Mouse (Mus musculus) liver, postnatal 0 days (tissue): ENCODE results near the gene Rgma. TPM values are rescaled to one million over a fixed set of nuclear protein-coding genes. Genes with fewer than 3 reads are reported as not detected.

Experiments
- ATAC-seq: fragments of 200-750 bp; cut with Nextera tagmentation; 2 replicates; pipeline ENCODE4 v1.8.0; 2017; ENCODE audit warnings: mild to moderate bottlenecking, moderate library complexity
- DNase-seq: peaks from one replicate; pipeline ENCODE4 v3.0.0-alpha.2; 2016
- H3K27ac ChIP-seq: fragments of 300-500 bp; sonication (generic); 2 replicates; pipeline ENCODE4 v1.5.1; 2014; ENCODE audit warnings: antibody characterized with exemption, moderate library complexity, mild to moderate bottlenecking, low read depth
- H3K27me3 ChIP-seq: fragments of 300-500 bp; sonication (generic); 2 replicates; pipeline ENCODE4 v1.6.1; 2014; ENCODE audit warnings: low read length, control low read depth, mixed read lengths; ENCODE audit not compliant: insufficient read depth
- H3K36me3 ChIP-seq: fragments of 300-500 bp; sonication (generic); replicated peaks from 2 replicates; pipeline ENCODE4 v1.6.1; 2014; ENCODE audit warnings: mild to moderate bottlenecking, control low read depth, low read length, moderate library complexity, mixed read lengths; ENCODE audit not compliant: insufficient read depth
- H3K4me1 ChIP-seq: fragments of 300-500 bp; sonication (generic); 2 replicates; pipeline ENCODE4 v1.6.1; 2014; ENCODE audit warnings: antibody characterized with exemption, mild to moderate bottlenecking, control low read depth; ENCODE audit not compliant: insufficient read depth
- H3K4me2 ChIP-seq: fragments of 300-500 bp; sonication (generic); 2 replicates; pipeline ENCODE4 v1.6.1; 2014; ENCODE audit warnings: low read depth, mild to moderate bottlenecking, low read length, moderate library complexity, mixed read lengths
- H3K4me3 ChIP-seq: fragments of 300-500 bp; sonication (generic); 2 replicates; pipeline ENCODE4 v1.5.1; 2014; ENCODE audit warnings: low read depth, low read length
- H3K9ac ChIP-seq: fragments of 300-500 bp; sonication (generic); replicated peaks from 2 replicates; pipeline ENCODE4 v1.6.1; 2014; ENCODE audit warnings: mild to moderate bottlenecking, moderate library complexity
- H3K9me3 ChIP-seq: fragments of 300-500 bp; sonication (generic); 2 replicates; pipeline ENCODE4 v1.6.1; 2016; ENCODE audit warnings: mild to moderate bottlenecking, control low read depth, low read length, mixed read lengths
- CTCF ChIP-seq: sonication (generic); IDR thresholded peaks from 2 replicates; pipeline ENCODE4 v1.5.1; 2016; ENCODE audit warnings: antibody characterized with exemption, low read depth
- EP300 ChIP-seq: IDR thresholded peaks from 2 replicates; pipeline ENCODE4 v1.6.1; 2016; ENCODE audit warnings: antibody characterized with exemption, low read depth, mild to moderate bottlenecking
- WGBS: fragments of 180-500 bp; shearing (Covaris S2); extraction: QIAGEN DNeasy Blood & Tissue Kit; methylation state at CpG from one replicate; pipeline ENCODE4 v1.1.7; 2014; ENCODE audit not compliant: insufficient replicate concordance; 5-methylcytosine and 5-hydroxymethylcytosine counted together
- polyA plus RNA-seq: library from polyadenylated mRNA; unstranded; fragments of >200 nt; fragmentation: Nextera tagmentation; extraction: Ambion mirVana; gene quantifications from 2 replicates; pipeline ENCODE4 v1.2.1, GENCODE M21; 2015

The Rgma gene
- polyA plus RNA-seq, 1 experiment from 2014 or later = 0.12 TPM

DNA sequence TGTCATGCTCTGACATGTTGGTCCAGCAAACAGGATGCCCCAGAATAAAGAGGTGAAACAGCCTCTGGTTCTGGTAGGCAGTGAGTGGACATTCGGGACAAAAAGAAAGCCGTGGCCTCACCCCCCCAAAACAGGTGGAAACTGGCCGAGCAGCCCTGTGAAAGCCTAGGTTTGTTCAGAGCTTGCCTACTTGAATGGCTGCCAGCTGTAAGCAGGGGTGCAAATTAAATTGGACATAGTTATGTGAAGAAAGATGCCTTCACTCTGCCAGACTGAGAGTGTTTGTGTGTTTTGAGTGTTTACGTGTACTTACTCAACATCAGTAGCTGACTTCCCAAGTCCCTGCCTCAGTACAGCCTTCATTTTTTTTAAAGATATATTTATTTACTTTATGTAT lies 18.7 kb downstream of the Rgma start:
- H3K4me3 ChIP-seq = no peak overlapping the region
- WGBS = 58% methylated on average over 4 of the region's 4 CpGs
- no peak overlapping the region for H3K27ac ChIP-seq
- DNase-seq = no peak
- ATAC-seq = no peak
- H3K9ac ChIP-seq = no peak overlapping the region
- H3K9me3 ChIP-seq = no peaks in the 10 kb centered on the region
- no peak overlapping the region for H3K4me2 ChIP-seq
- TF ChIP-seq CTCF (no peak), EP300 (no peak)
- H3K27me3 ChIP-seq = peaks cover 69% of the 10 kb centered on the region
- H3K4me1 ChIP-seq = peaks cover 9% of the 10 kb centered on the region; the same call in 1 of the 2 replicates
- no peaks in the 10 kb centered on the region for H3K36me3 ChIP-seq

DNA sequence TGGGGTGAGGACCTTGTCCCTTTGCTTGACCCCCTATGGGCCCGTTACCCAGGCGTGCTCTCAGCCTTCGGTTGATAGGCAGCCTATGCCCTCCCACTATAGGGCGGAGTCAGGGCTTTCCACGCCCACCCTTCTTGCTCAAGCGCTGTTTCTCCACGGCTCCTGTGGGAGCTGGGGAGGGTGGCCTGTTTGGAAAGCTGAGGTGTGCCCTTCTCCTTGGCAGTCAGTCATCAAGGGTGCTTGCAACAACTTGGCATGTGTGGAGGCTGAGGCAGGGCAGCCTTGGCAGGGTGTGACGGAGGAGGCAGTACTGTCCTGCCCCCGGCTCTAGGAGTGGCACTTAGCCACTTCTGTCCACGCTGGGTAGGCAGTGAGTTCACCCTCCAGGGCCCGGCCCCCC lies 23.0 kb downstream of the Rgma start:
- no peak for TF ChIP-seq CTCF
- Histone ChIP-seq H3K9ac (no peak overlapping the region), H3K27ac (no peak overlapping the region), H3K9me3 (no peaks in the 10 kb centered on the region), H3K4me2 (no peak overlapping the region; the same call in 1 of the 2 replicates), H3K4me1 (peaks cover 7% of the 10 kb centered on the region; the same call in 1 of the 2 replicates), H3K4me3 (no peak overlapping the region), H3K27me3 (peaks cover 52% of the 10 kb centered on the region), H3K36me3 (no peaks in the 10 kb centered on the region)
- ATAC-seq (peak; percentile 62), DNase-seq (peak; percentile 73)
- 4% methylated on average over 11 of the region's 11 CpGs for WGBS

DNA sequence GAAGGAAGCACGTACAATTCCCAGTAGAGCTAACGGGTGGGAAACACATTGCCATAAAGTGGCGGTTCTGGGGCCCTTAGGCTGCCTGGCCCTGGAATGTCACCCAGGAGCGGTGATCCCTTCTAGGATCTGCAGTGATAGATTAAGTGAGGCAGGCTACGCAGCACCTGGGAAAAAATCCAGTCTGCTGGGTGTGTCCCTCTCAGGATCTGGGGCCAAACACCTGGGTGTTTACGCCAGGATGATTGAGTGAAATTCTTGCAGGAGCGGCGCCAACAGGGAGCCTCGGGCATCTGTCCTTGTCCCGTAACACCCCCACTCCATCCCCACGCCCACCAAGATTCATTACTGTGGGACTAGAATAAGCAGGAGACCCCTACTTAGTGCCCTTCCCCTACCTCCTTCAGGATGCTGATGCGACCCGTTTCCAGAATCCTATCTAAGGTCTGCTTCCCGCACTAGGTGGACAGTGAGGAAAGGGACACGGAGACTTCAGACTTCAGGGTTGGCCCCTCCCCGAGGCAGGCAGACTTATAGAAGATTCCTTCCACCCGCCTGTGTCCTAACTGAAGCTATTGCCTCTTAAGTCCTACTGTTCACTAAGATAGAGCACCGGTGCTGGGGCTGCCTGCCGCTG lies 23.6 kb downstream of the Rgma start:
- Histone ChIP-seq H3K9me3 (no peaks in the 10 kb centered on the region), H3K36me3 (no peaks in the 10 kb centered on the region), H3K4me1 (peaks cover 7% of the 10 kb centered on the region; the same call in 1 of the 2 replicates), H3K27ac (no peak overlapping the region), H3K4me3 (no peak overlapping the region), H3K9ac (no peak overlapping the region), H3K27me3 (peaks cover 46% of the 10 kb centered on the region), H3K4me2 (peak overlapping the region; percentile 61)
- DNase-seq = no peak
- 6% methylated on average over 19 of the region's 19 CpGs for WGBS
- no peak for TF ChIP-seq EP300
- TF ChIP-seq CTCF = no peak
- ATAC-seq = no peak

DNA sequence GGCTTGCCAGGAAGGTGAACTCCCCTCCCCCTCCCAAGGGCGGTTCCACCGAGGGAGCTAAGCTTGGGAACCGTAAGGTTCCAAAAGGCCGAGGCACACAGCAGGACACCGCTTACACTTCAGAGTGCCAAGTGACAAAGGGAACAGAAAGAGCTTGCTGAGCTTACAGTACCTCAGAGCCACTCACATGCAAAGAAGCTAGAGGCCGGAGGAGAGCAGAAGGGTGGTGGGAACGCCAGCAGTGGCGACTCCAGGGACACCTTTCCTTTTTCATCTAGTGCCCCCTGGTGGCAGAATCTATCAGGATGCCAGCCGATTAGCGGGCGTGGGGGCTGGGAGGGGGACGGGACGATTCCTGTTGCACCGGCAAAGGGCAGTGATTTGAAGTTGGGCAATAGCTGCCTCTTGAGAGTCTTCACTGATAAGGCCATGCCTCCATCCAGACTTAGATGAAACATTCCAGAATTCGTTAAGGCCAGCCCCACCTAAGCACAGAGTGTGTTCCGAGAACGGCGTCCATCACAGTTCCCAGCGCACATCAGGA lies 24.3 kb downstream of the Rgma start:
- Histone ChIP-seq H3K4me1 (peaks cover 7% of the 10 kb centered on the region; the same call in 1 of the 2 replicates), H3K9ac (no peak overlapping the region), H3K27ac (no peak overlapping the region), H3K9me3 (no peaks in the 10 kb centered on the region), H3K4me2 (peak overlapping the region; percentile 61), H3K4me3 (no peak overlapping the region), H3K36me3 (no peaks in the 10 kb centered on the region), H3K27me3 (peaks cover 43% of the 10 kb centered on the region)
- DNase-seq = peak; percentile 71
- peak; percentile 51; the same call in 1 of the 2 replicates for ATAC-seq
- WGBS = 4% methylated on average over 19 of the region's 19 CpGs
- TF ChIP-seq CTCF = peak; percentile 76
- no peak for TF ChIP-seq EP300

DNA sequence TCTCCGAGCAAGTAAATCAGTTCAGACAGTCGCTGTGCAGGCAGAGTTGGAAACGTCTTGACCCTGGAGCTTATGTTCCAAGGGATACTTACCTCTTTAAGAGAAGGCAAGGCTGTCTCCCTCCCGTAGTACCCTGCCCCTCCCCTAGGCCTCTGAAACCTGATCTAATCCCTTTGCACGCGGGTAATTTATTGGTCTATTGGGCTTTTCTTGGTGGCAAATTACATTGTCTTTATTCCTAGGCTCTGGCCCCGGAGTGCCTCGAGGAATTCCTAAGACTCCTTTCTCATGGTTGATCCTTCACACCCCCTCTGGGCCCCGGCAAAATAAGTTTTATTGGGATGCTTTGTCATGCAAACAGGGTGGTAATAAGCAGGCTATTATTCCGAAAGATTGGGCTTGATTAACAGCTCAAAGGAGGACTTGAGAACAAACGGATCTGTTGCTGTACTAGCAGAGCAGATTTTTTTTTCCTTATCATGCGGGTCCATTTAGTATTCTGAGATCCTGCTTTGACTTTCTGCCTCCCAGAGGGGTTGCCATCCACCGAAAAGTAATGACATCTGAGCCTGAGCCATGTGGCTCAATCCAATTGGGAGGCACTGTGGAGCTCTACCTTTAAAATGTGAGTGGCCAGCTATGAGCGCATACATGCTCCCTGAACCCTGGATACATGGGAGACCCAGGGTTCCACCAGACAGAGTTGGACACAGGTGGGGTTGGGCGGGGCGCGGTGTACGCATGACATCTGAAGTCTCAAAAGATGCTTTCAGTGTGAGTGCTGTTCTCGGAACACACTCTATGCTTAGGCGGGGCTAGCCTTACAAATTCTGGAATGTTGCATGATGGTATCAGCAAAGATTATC lies 25.0 kb downstream of the Rgma start:
- no peak for ATAC-seq
- TF ChIP-seq CTCF (no peak), EP300 (no peak)
- 21% methylated on average over 20 of the region's 20 CpGs for WGBS
- DNase-seq = no peak
- peak overlapping the region; percentile 61 for H3K4me2 ChIP-seq
- no peak overlapping the region for H3K27ac ChIP-seq
- H3K9ac ChIP-seq = no peak overlapping the region
- H3K27me3 ChIP-seq = peaks cover 43% of the 10 kb centered on the region
- H3K36me3 ChIP-seq = no peaks in the 10 kb centered on the region
- no peak overlapping the region for H3K4me3 ChIP-seq
- H3K4me1 ChIP-seq = peaks cover 7% of the 10 kb centered on the region; the same call in 1 of the 2 replicates
- no peaks in the 10 kb centered on the region for H3K9me3 ChIP-seq

DNA sequence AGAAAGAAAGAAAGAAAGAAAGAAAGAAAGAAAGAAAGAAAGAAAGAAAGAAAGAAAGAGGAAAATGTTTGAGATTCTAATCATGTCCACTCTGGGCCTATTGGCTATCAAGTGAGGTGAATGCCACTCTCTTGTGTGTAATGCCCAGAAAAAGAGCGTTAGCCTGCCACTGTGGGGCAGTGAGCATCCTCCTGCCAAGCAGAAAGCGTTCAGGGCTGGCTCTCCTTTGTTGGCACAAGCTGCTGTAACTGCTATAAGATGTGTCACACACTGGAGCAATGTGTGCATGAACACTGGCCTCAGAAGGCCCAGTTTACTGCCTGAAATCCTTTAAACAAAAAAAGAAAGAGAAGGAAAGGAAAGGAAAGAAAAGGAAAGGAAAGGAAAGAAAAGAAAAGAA lies 26.8 kb downstream of the Rgma start:
- Histone ChIP-seq H3K9me3 (no peaks in the 10 kb centered on the region), H3K27me3 (peaks cover 38% of the 10 kb centered on the region), H3K4me2 (no peak overlapping the region), H3K4me1 (peaks cover 7% of the 10 kb centered on the region; the same call in 1 of the 2 replicates), H3K4me3 (no peak overlapping the region), H3K36me3 (no peaks in the 10 kb centered on the region), H3K27ac (no peak overlapping the region), H3K9ac (no peak overlapping the region)
- ATAC-seq (no peak), DNase-seq (no peak)
- TF ChIP-seq CTCF (no peak), EP300 (no peak)
- 56% methylated on average over 2 of the region's 2 CpGs for WGBS
